Mouse (Mus musculus) CH12.LX (cell line): ENCODE measurements at regions not wholly inside any gene's neighbourhood (a gene's known extent, or its start where the extent isn't known, plus 50 kb on each side); places are given as distances from the start of the nearest gene placed in this dataset.

Experiments used
- DNase-seq: peaks from one replicate; pipeline ENCODE4 v3.0.0-alpha.2; 2013; ENCODE audit errors: extremely low read depth
- H3K27ac ChIP-seq: 2 replicates; pipeline ENCODE4 v1.5.1; 2012; ENCODE audit warnings: low read depth, mild to moderate bottlenecking, control low read depth, moderate library complexity; ENCODE audit not compliant: insufficient read depth
- H3K27me3 ChIP-seq: replicated peaks from 2 replicates; pipeline ENCODE3; 2012; ENCODE audit warnings: inconsistent platforms
- H3K36me3 ChIP-seq, 2 experiments: replicated peaks in 1 of 2; 2 replicates each; pipeline versions ENCODE3 to v1.6.1; 2012; ENCODE audit warnings: inconsistent platforms in 1 of 2, low read length in 1 of 2, mild to moderate bottlenecking in 1 of 2, mixed read lengths in 1 of 2, moderate library complexity in 1 of 2; ENCODE audit not compliant: control insufficient read depth in 1 of 2, insufficient read depth in 1 of 2
- H3K4me1 ChIP-seq, 2 experiments: 2 replicates each; pipeline ENCODE4 v1.6.1; 2012; ENCODE audit warnings: inconsistent platforms in 1 of 2, moderate library complexity in 1 of 2; ENCODE audit not compliant: insufficient read depth in 2 of 2, control insufficient read depth in 1 of 2
- H3K4me2 ChIP-seq: 2 replicates; pipeline ENCODE4 v1.6.1; 2012; ENCODE audit warnings: low read depth, mild to moderate bottlenecking, control low read depth; ENCODE audit not compliant: poor library complexity, insufficient read depth, severe bottlenecking
- H3K4me3 ChIP-seq, 3 experiments: fragments of 150-350 bp in 1 of 3; sonication (generic) in 1 of 3; replicated peaks in 1 of 3; 2 replicates each; pipeline versions ENCODE3 to v1.5.1; 2011 to 2012; ENCODE audit warnings: low read depth in 2 of 3, low read length in 2 of 3, mild to moderate bottlenecking in 2 of 3, moderate library complexity in 2 of 3, control low read depth in 1 of 3, improper control_type of control experiment in 1 of 3, inconsistent platforms in 1 of 3, mixed read lengths in 1 of 3; ENCODE audit not compliant: poor library complexity in 1 of 3
- H3K79me2 ChIP-seq: replicated peaks from 2 replicates; pipeline ENCODE4 v1.6.1; 2012; ENCODE audit warnings: mild to moderate bottlenecking, moderate library complexity; ENCODE audit not compliant: control insufficient read depth, poor library complexity, insufficient read depth, severe bottlenecking; ENCODE audit errors: extremely low read depth
- H3K9ac ChIP-seq: 2 replicates; pipeline ENCODE4 v1.6.1; 2012; ENCODE audit warnings: low read depth, mild to moderate bottlenecking, control low read depth, moderate library complexity; ENCODE audit not compliant: insufficient read depth
- H3K9me3 ChIP-seq: replicated peaks from 2 replicates; pipeline ENCODE3; 2012; ENCODE audit warnings: low read length, inconsistent platforms, mixed read lengths
- JUN ChIP-seq: IDR thresholded peaks from 2 replicates; pipeline ENCODE4 v1.6.1; 2011; ENCODE audit warnings: low read depth, mild to moderate bottlenecking, low read length, improper control_type of control experiment, moderate library complexity; ENCODE audit not compliant: insufficient read depth
- MAZ ChIP-seq: IDR thresholded peaks from 2 replicates; pipeline ENCODE4 v1.6.1; 2012; ENCODE audit warnings: low read depth, mild to moderate bottlenecking, inconsistent platforms, low read length, improper control_type of control experiment, moderate library complexity
- dilution Hi-C: fragments of 300-500 bp; cut with MboI; formaldehyde crosslinking; loops from 2 replicates; pipeline ENCODE4 v1.14.3; 2020; ENCODE audit warnings: low sequenced_read_pairs; ENCODE audit not compliant: extremely low pct_unique_long_range_greater_than_20kb, extremely low pct_ligation_motif_present
- in situ Hi-C: fragments of 300-500 bp; cut with MboI; formaldehyde crosslinking; loops from 3 replicates; pipeline ENCODE4 v1.14.3; 2019; ENCODE audit warnings: low sequenced_read_pairs, low pct_ligation_motif_present, low pct_unique_long_range_greater_than_20kb, mixed read lengths

DNA sequence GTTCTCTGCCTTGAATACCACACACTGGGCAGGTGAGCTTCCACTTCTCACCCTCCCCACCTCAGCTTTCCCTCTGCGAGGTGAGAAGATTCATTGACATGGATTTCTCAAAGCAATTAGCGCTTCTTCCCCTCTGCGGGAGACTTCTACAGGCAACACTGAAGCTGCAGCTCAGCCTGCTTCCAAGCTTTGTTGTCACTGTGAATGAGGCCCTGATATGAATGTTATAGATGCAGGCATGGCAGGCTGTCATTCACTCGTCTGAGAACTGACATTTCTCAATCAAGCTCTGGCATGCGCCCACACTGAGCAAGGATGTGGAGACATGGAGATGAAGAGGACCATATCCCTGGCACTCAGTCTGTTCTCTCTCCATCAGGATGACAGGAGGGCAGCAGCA is 52.2 kb upstream of the Slc24a4 start:
- Histone ChIP-seq H3K9ac (no peak overlapping the region), H3K4me3 (no peak overlapping the region), H3K9me3 (no peaks in the 10 kb centered on the region), H3K4me2 (no peak overlapping the region), H3K36me3 (no peaks in the 10 kb centered on the region), H3K79me2 (no peaks in the 10 kb centered on the region), H3K27me3 (no peaks in the 10 kb centered on the region), H3K4me1 (peaks cover 24 to 40% of the 10 kb centered on the region in 2 experiments), H3K27ac (no peak overlapping the region)
- no peak for DNase-seq
- in situ Hi-C loops, result no loop called here
- dilution Hi-C loops, result no loop called here
- no peak for TF ChIP-seq JUN
- no peak for TF ChIP-seq MAZ
